Mouse (Mus musculus) urinary bladder, postnatal 25 days (tissue): ENCODE measurements at regions not wholly inside any gene's neighbourhood (a gene's known extent, or its start where the extent isn't known, plus 50 kb on each side); places are given as distances from the start of the nearest gene placed in this dataset.

Source experiments
- DNase-seq: peaks from one replicate; pipeline ENCODE4 v3.0.0; 2022; ENCODE audit warnings: low spot score

GRCm38 (mm10) chr13:53704104-53704503, 231.2 kb upstream of the Msx2 start:
- DNase-seq, result no peak

DNA sequence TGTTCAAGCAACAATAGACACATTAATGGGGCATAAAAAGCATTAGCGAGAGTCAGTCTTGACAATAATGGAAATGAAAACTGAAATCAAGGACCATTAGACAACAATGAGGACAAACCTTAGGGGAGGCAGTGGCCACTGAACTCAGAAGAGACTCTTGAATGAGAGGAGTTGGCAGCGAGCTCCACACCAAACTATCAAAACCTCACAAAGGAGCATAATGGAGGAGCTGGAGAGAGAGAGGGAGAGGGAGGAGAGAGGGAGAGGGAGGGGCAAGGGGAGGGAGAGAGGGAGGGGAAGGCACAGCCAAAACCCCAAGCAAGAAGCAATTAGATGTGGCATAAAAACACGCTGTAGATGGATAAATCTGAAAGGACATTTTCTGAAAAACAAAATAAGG, 227.4 kb upstream of the Msx2 start:
- DNase-seq, result no peak

DNA sequence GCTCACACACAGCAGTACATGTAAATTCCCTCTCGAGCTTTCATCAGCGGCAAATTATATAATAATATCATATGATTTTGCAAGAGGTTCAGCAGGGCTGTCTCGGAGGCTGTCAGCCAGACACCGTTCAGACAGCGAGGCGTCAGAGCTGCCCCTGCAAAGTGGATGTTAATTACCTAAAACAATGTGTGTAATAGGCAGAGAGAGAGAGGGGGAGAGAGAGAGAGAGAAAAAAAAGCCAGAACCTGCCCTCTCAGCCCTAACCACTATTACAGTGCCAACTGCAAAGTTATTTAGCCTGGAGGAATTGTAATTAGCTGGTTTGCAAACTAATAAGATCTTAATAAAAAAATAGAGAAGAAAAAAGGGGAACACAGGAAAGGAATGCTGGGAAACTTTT, 225.1 kb upstream of the Msx2 start:
- DNase-seq, result no peak

DNA sequence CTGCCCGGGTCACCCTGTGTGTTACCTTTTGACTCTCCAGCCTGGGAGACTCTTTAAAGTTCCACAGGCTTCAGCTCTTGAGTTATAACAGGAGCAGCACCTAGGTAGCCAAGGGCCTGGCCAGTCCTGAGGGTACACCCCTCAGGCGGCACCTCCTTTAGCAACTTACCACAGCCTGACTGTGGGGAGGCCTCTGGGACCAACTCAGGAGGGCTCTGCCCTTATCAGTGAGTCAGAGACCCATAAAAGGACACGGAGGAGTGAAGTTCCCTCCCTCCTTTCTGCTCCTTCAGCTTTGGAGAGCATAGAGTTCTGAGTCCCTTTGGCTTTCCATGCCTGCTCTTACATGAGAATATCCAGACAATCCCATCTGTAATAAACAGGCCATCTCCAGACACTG, 222.5 kb upstream of the Msx2 start:
- no peak for DNase-seq

GRCm38 (mm10) chr13:53688934-53689333, 216.1 kb upstream of the Msx2 start:
- no peak for DNase-seq

DNA sequence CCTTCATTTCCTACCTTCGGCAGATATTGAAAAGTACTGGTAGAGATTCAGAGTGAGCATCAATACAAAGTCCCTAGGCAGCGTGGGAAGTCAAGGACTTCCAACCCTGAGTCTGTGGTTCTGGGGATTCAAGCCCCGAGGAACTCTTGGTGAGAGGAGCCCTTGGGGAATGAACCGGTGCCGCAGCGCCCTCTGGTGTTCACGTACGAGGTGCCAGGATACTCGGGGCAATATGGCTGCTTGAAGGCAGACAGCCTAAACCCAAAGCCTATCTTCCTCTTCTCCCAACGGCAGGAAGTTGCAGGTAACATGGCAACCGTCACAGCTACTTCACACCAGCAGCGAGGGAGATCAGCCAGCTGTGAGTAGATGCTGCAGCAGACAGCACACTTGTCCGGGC, 215.6 kb upstream of the Msx2 start:
- peak; percentile 85 for DNase-seq

- no peak for DNase-seq
These were observed 211.6 kb upstream of the Msx2 start for GRCm38 (mm10) chr13:53684498-53684897.

DNA sequence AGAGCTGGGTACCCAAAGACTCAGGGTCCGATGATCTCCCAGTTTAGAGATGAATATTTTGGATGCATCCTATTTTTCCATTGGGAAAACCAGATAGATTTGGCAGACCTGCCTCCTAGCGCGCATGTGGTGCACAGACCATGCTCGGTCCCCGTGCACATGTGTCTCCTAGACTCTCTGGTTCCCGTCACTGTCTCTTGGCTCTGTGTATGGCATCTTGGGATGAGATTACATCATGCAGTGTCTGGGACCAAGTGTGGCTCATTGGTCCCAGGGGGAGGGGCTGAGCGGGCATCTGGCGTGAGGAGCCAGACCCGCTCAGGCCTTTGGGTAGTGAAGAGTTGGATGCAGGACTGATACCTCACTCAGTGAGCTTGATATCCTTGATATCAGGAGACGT, 204.3 kb upstream of the Msx2 start:
- no peak for DNase-seq

GRCm38 (mm10) chr13:53670361-53670760, 197.5 kb upstream of the Msx2 start:
- DNase-seq, result no peak

- no peak for DNase-seq
These were observed 194.6 kb upstream of the Msx2 start for GRCm38 (mm10) chr13:53667518-53667917.

DNA sequence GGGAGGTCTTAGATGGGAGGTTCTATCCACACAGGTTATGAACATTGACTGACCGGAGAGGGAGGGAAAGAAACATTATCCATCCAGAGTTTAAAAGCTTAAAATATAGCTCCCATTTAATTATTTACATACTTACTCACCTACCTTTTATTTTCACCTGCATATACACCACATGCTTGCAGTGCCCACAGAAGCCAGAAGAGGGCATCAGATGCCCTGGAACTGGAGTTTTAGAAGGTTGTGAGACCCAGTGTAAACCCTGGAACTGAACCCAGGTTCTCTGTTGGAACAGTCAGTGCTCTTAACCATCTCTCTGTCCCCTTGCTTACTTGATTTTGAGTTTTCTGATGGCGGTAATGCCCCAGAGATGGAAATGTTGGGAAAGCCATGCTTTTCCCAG, 192.7 kb upstream of the Msx2 start:
- no peak for DNase-seq

- DNase-seq, result no peak
These were observed 191.9 kb upstream of the Msx2 start for GRCm38 (mm10) chr13:53664631-53665230.

DNA sequence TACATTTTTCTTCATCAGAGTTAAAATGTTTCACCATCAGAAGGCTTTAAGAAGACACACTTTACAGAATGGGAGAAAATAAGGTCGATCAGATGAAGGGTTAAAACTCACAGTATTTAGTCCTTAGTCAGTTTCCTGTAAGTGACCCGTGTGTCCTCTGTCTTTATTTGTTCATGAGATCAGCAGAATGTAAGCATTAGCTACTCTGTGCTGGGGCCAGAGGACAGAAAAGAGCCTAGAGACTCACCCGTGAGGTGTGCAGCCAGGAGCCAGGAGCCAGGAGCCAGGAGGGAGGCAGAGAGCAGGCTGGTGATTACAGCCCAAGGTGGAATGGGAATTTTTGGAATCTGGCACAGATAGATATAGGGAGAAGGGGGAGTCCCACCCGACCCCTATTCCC, 180.0 kb upstream of the Msx2 start:
- no peak for DNase-seq

GRCm38 (mm10) chr13:53648353-53648752, 175.5 kb upstream of the Msx2 start:
- no peak for DNase-seq

GRCm38 (mm10) chr13:53642557-53642956, 169.7 kb upstream of the Msx2 start:
- no peak for DNase-seq

GRCm38 (mm10) chr13:53639584-53639983, 166.7 kb upstream of the Msx2 start:
- DNase-seq, result no peak

DNA sequence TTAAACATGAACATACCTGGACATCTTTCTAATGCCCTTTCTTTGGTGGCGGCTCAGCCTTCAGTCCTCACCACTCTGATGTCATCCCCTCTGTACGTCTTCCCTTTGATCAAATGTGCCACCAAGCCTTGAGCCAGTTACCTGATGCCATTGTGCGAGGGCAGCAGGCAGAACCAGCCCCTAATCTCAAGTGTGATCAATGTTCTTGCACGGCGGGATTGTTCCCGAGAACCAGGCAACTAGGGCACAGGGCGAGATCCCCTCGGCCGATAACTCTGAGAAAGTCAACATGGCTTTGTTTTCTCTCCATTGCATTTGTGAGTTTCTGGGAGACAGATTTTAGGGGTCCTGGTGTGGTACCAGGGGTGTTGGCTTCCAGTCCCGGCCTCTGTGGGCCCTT, 166.2 kb upstream of the Msx2 start:
- DNase-seq, result peak; percentile 59

DNA sequence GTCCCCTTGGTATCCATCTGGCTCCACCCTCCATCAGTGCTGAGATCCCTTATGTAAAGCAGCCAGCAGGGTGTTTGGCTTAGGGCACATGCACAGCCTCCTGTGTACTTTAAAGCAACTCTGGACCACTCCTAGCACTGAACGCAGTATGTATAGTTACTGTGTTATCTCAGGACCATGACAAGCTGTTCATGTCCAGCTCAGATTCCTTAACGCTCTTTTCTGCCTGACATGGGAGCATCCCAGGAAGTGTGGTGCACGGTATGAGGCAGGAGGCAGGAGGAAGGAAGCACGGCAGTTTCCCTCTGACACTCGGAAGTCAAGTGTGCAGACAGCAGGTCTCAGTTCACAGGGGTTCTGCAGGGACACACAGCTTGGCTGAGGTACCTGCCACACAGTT, 163.1 kb upstream of the Msx2 start:
- no peak for DNase-seq

DNA sequence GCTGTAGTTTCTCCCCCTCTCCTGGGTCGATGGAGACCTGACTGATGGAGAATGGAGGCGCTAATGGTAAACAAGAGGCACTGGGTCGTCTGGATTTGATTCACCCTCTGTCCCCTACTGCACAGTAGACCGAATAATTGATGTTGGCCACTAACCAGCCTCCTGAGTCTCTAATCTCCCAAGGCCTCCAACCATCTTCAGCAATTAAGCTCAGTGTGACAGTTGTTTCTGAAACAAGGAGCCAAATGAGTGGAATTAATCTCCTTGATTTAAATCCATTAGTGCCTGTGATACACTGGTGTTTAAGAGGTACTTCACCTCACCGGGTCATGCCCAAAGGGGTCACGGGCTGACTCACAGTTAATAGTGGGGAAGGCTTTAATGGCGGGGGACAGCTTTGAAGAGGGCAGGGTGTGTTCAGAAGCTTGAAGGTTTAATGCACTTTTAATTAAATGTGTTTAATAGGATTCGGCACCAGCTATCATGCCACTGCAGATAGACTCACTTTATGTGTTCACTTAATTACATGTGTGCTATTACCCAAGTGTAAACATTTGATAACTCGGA, 161.8 kb upstream of the Msx2 start:
- DNase-seq, result no peak

GRCm38 (mm10) chr13:53598050-53598449, 125.2 kb upstream of the Msx2 start:
- DNase-seq, result no peak

- DNase-seq, result no peak
These were observed 124.3 kb upstream of the Msx2 start for GRCm38 (mm10) chr13:53596871-53597800.

- no peak for DNase-seq
These were observed 119.9 kb upstream of the Msx2 start for GRCm38 (mm10) chr13:53592755-53593154.

- no peak for DNase-seq
These were observed 113.9 kb upstream of the Msx2 start for GRCm38 (mm10) chr13:53586771-53587170.
